Mouse (Mus musculus): Measurements from ENCODE around the gene Nthl1. TPM values are rescaled to one million over a fixed set of nuclear protein-coding genes. Genes with fewer than 3 reads are reported as not detected.
A peak's percentile ranks its signal among the peaks of the same experiment; 100 is the strongest.

Nthl1 gene
- total RNA-seq, 1 experiment: 39.4 TPM

- DNase-seq (ENCODE audit: low read depth, low spot score): no peak
- H3K9me3 ChIP-seq (ENCODE audit: control insufficient read depth, insufficient read depth, low read depth, low read length): no peaks in the 10 kb centered on the region
- no peak overlapping the region; a peak in 1 of 4 replicates for H3K4me3 ChIP-seq (ENCODE audit: insufficient read depth in 1 of 2, low read depth in 1 of 2, low read length in 2 of 2, poor library complexity in 1 of 2, severe bottlenecking in 1 of 2)
- H3K27ac ChIP-seq (ENCODE audit: insufficient read depth, low read depth, low read length, poor library complexity, severe bottlenecking): no peak overlapping the region
- H3K9ac ChIP-seq (ENCODE audit: insufficient read depth, low read depth, low read length, poor library complexity, severe bottlenecking): 0 out of 2 replicates have a peak overlapping the region, but pooled peaks have one; percentile 51
- in situ Hi-C loops (cut with MboI; ENCODE audit: low sequenced_read_pairs in 2 of 2, unreplicated experiment in 2 of 2): no loop called here
- H3K36me3 ChIP-seq (ENCODE audit: control insufficient read depth, insufficient read depth, low read length, poor library complexity, severe bottlenecking): no peaks in the 10 kb centered on the region
- no peak for TF ChIP-seq ZC3H11A (IDR thresholded peaks at IDR 0.05; ENCODE audit: borderline replicate concordance, low read depth, low read length)
- no peak for TF ChIP-seq MAFK (IDR thresholded peaks at IDR 0.05; ENCODE audit: insufficient read depth, low read depth, low read length)
- no peak for TF ChIP-seq HCFC1 (IDR thresholded peaks at IDR 0.05; ENCODE audit: borderline replicate concordance, insufficient read depth, low read length)
- no peak for TF ChIP-seq ZNF384 (IDR thresholded peaks at IDR 0.05; ENCODE audit: low read depth, low read length)
- TF ChIP-seq CHD2 (IDR thresholded peaks at IDR 0.05; ENCODE audit: low read depth, low read length): no peak
- H3K4me1 ChIP-seq (ENCODE audit: control insufficient read depth in 2 of 2, insufficient read depth in 2 of 2, low read length in 2 of 2, poor library complexity in 1 of 2): peaks cover 6 to 16% of the 10 kb centered on the region in 2 experiments; a peak in 3 of 4 replicates
Measured at GRCm38 (mm10) chr17:24650766-24651165, 18.3 kb downstream of the Nthl1 start.

- no peaks in the 10 kb centered on the region for H3K9me3 ChIP-seq (ENCODE audit: control insufficient read depth, insufficient read depth, low read depth, low read length)
- H3K4me3 ChIP-seq (ENCODE audit: insufficient read depth in 1 of 2, low read depth in 1 of 2, low read length in 2 of 2, poor library complexity in 1 of 2, severe bottlenecking in 1 of 2): no peak overlapping the region
- peaks cover 6 to 14% of the 10 kb centered on the region in 2 experiments; a peak in 3 of 4 replicates for H3K4me1 ChIP-seq (ENCODE audit: control insufficient read depth in 2 of 2, insufficient read depth in 2 of 2, low read length in 2 of 2, poor library complexity in 1 of 2)
- H3K9ac ChIP-seq (ENCODE audit: insufficient read depth, low read depth, low read length, poor library complexity, severe bottlenecking): no peak overlapping the region
- in situ Hi-C loops (cut with MboI; ENCODE audit: low sequenced_read_pairs in 2 of 2, unreplicated experiment in 2 of 2): no loop called here
- no peak overlapping the region for H3K27ac ChIP-seq (ENCODE audit: insufficient read depth, low read depth, low read length, poor library complexity, severe bottlenecking)
- TF ChIP-seq ZC3H11A (IDR thresholded peaks at IDR 0.05; ENCODE audit: borderline replicate concordance, low read depth, low read length) (no peak), CHD2 (IDR thresholded peaks at IDR 0.05; ENCODE audit: low read depth, low read length) (no peak), ZNF384 (IDR thresholded peaks at IDR 0.05; ENCODE audit: low read depth, low read length) (no peak), HCFC1 (IDR thresholded peaks at IDR 0.05; ENCODE audit: borderline replicate concordance, insufficient read depth, low read length) (no peak), MAFK (IDR thresholded peaks at IDR 0.05; ENCODE audit: insufficient read depth, low read depth, low read length) (no peak)
- no peaks in the 10 kb centered on the region for H3K36me3 ChIP-seq (ENCODE audit: control insufficient read depth, insufficient read depth, low read length, poor library complexity, severe bottlenecking)
- DNase-seq (ENCODE audit: low read depth, low spot score): no peak
Measured at GRCm38 (mm10) chr17:24651835-24652234, 19.4 kb downstream of the Nthl1 start.

GRCm38 (mm10) chr17:24653967-24654710 lies 21.7 kb downstream of the Nthl1 start:
- no peak for TF ChIP-seq ZC3H11A (IDR thresholded peaks at IDR 0.05; ENCODE audit: borderline replicate concordance, low read depth, low read length)
- TF ChIP-seq HCFC1 (IDR thresholded peaks at IDR 0.05; ENCODE audit: borderline replicate concordance, insufficient read depth, low read length): no peak
- no peak for TF ChIP-seq CHD2 (IDR thresholded peaks at IDR 0.05; ENCODE audit: low read depth, low read length)
- TF ChIP-seq MAFK (IDR thresholded peaks at IDR 0.05; ENCODE audit: insufficient read depth, low read depth, low read length): no peak
- TF ChIP-seq ZNF384 (IDR thresholded peaks at IDR 0.05; ENCODE audit: low read depth, low read length): no peak
- DNase-seq (ENCODE audit: low read depth, low spot score): no peak
- Histone ChIP-seq H3K4me1 (ENCODE audit: control insufficient read depth in 2 of 2, insufficient read depth in 2 of 2, low read length in 2 of 2, poor library complexity in 1 of 2) (peaks cover 6 to 12% of the 10 kb centered on the region in 2 experiments; a peak in 3 of 4 replicates), H3K9ac (ENCODE audit: insufficient read depth, low read depth, low read length, poor library complexity, severe bottlenecking) (no peak overlapping the region), H3K36me3 (ENCODE audit: control insufficient read depth, insufficient read depth, low read length, poor library complexity, severe bottlenecking) (no peaks in the 10 kb centered on the region), H3K27ac (ENCODE audit: insufficient read depth, low read depth, low read length, poor library complexity, severe bottlenecking) (no peak overlapping the region), H3K9me3 (ENCODE audit: control insufficient read depth, insufficient read depth, low read depth, low read length) (no peaks in the 10 kb centered on the region), H3K4me3 (ENCODE audit: insufficient read depth in 1 of 2, low read depth in 1 of 2, low read length in 2 of 2, poor library complexity in 1 of 2, severe bottlenecking in 1 of 2) (no peak overlapping the region)
- in situ Hi-C loops (cut with MboI; ENCODE audit: low sequenced_read_pairs in 2 of 2, unreplicated experiment in 2 of 2): no loop called here

GRCm38 (mm10) chr17:24654969-24655368 lies 22.5 kb downstream of the Nthl1 start:
- no peak overlapping the region for H3K4me3 ChIP-seq (ENCODE audit: insufficient read depth in 1 of 2, low read depth in 1 of 2, low read length in 2 of 2, poor library complexity in 1 of 2, severe bottlenecking in 1 of 2)
- H3K36me3 ChIP-seq (ENCODE audit: control insufficient read depth, insufficient read depth, low read length, poor library complexity, severe bottlenecking): no peaks in the 10 kb centered on the region
- in situ Hi-C loops (cut with MboI; ENCODE audit: low sequenced_read_pairs in 2 of 2, unreplicated experiment in 2 of 2): no loop called here
- H3K9me3 ChIP-seq (ENCODE audit: control insufficient read depth, insufficient read depth, low read depth, low read length): no peaks in the 10 kb centered on the region
- peaks cover 3 to 9% of the 10 kb centered on the region in 2 experiments; a peak in 2 of 4 replicates for H3K4me1 ChIP-seq (ENCODE audit: control insufficient read depth in 2 of 2, insufficient read depth in 2 of 2, low read length in 2 of 2, poor library complexity in 1 of 2)
- TF ChIP-seq ZNF384 (IDR thresholded peaks at IDR 0.05; ENCODE audit: low read depth, low read length): no peak
- no peak for DNase-seq (ENCODE audit: low read depth, low spot score)
- no peak overlapping the region for H3K9ac ChIP-seq (ENCODE audit: insufficient read depth, low read depth, low read length, poor library complexity, severe bottlenecking)
- no peak overlapping the region for H3K27ac ChIP-seq (ENCODE audit: insufficient read depth, low read depth, low read length, poor library complexity, severe bottlenecking)

All from ES-E14 (cell line).